Mouse (Mus musculus): ENCODE measurements at regions not wholly inside any gene's neighbourhood (a gene's known extent, or its start where the extent isn't known, plus 50 kb on each side); places are given as distances from the start of the nearest gene placed in this dataset.

DNA sequence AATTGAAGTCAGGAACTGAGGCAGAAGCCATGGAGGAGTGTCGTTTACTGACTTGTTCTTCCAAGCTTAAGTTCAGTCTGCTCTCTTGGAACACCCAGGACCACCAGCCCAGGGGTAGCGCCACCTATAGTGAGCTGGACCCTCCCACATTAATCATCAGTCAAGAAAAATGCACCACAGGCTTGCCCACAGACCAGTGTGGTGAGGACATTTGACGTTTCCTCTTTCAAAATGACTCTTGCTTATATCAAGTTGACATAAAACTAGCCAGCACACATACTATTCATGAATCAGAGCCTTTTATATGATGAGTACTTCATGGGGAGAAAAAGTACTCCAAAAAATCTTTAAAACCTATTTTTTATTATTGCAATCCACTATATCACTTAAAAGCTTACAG, 69.7 kb upstream of the Paip1 start:
- peak; percentile 60 for DNase-seq (ENCODE audit: low read depth)

DNA sequence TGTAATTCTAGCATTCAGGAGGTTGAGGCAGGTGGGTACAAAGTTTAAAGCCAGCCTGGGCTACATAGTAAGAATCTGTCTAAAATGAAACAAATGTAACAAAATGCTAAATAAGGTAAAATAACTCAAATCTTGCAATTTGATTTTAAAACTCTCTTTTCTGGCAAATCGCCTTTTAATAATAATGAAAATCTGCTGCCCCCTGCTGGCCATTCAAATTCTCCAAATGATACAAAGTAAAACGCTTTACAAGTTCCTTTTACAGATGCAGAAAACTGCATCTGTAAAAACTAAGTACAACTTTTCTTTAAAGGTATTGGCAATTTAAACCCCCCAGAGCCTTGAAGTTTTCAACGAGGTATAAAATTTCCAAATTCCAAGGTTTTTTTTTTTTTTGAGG, 65.0 kb upstream of the Paip1 start:
- peak; percentile 60 for DNase-seq (ENCODE audit: low read depth)

DNA sequence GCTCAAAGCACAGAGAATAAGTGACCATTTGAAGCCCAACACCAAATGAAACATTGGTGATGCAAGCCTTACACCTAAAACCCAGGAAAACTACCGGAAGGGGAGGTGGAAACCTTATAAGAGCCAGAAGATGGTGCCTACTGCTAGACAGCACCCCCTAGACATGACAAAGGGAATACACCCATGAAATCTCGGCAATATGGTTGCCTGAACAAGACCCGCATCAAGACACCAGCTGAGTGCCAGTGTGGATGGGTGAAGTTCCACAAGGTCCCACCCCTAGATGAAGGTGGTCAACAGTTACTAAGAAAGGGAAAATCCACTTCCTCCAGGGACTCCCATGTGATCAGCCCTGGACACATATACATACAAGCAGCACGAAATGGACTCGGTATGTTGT, 64.2 kb upstream of the Paip1 start:
- DNase-seq (ENCODE audit: low read depth): peak; percentile 7

DNA sequence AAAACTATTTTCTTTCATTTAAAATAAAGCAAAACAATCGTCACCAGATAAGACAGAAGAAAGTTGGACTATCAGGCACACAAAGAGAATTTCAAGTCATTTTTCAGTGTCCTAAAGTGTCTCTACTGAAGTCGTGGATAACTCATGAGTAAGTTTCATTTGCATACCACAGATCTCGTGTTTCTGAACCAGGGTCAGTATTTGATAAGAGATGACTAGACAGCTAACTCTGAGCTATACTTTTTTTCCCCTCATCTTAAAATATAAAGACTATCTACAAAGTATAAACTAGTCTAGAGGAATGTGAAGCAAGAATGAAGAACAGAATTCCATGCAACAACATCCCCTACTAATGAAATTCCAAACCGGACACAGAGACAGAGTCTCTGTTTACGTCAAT, 60.9 kb upstream of the Paip1 start:
- DNase-seq (ENCODE audit: low read depth): no peak

DNA sequence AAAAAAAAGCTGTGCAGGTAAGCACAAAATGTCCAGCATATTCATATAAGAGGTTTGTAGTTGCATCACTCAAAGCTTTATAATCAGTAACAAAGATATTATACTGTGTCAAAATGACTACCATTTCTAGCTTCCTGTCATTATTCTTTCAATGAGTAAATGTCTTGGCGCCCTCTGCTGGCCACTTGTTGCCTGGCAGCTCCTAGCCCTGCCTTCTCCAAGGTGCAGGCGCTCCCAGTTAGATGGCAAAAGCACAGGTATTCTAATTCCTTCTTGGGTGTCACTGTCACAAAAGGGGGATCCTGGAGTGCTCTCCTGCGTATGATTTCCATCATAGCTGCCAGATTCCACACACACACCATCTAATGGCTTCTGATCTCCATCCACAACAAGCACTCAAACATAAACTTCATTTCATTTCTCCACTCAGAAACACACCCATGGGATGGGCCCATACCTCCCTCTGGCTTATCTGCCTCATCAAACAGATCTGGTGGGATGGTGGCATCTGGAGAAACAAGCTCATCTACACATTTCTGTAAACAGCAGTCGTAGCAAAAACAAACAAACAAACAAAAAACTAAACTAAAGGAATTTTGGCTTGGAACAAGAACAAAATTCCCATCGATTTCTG, 49.9 kb upstream of the Paip1 start:
- DNase-seq (ENCODE audit: low read depth): peak; percentile 66

Measured in 416B (cell line).